Mouse (Mus musculus) E14TG2a.4 (cell line): ENCODE results near the gene Pls3.
"Not testable (repeated sequence)": the region's sequence is repeated elsewhere in the genome, so short reads cannot be mapped to it uniquely, and the experiment has no call there.

ENCODE experiments used
- CTCF ChIP-seq: conservative IDR thresholded peaks from 2 replicates; pipeline ENCODE4 v1.5.1; 2014; ENCODE audit warnings: low read length
- NANOG ChIP-seq: IDR thresholded peaks from 2 replicates; pipeline ENCODE4 v1.6.1; 2014; ENCODE audit warnings: borderline replicate concordance, low read length, mixed read lengths
- POU5F1 ChIP-seq: IDR thresholded peaks from 2 replicates; pipeline ENCODE4 v1.6.1; 2014; ENCODE audit warnings: low read length, borderline replicate concordance

DNA sequence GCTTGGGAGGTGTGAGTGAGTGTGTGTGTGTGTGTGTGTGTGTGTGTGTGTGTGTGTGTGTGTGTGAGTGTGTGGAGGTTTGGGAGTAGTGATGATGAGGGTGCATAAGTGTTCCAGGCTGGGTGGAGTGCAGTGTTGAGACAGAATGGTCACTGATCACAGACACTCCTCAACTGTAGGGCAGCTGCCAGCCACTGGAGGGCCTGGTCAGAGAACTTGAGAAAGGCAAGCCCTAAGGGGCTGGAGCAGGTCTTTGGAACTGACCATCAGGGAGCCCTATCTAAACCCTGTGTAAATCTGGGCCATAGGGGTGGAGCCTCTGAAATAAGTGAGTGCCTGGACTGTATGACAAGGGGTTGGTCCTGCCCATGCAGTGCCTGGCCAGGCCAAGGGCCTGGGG, 120.5 kb downstream of the Pls3 start:
- TF ChIP-seq CTCF, NANOG, POU5F1: not testable (repeated sequence)
